Mouse (Mus musculus): Measurements from ENCODE around the gene Syce1l. TPM values are rescaled to one million over a fixed set of nuclear protein-coding genes. Genes with fewer than 3 reads are reported as not detected.

Gene Syce1l
- polyA plus RNA-seq, 1 experiment from 2014 or later = not detected

- no peak for ATAC-seq (ENCODE audit: insufficient read depth, low FRiP score, low read depth)
- Histone ChIP-seq H3K9ac (no peak overlapping the region), H3K4me3 (replicated peaks) (no peak overlapping the region), H3K27ac (no peak overlapping the region), H3K27me3 (replicated peaks) (0 out of 2 replicates have a peak, but pooled peaks cover 3% of the 10 kb centered on the region), H3K4me1 (no peaks in the 10 kb centered on the region), H3K4me2 (no peak overlapping the region), H3K36me3 (no peaks in the 10 kb centered on the region), H3K9me3 (no peaks in the 10 kb centered on the region)
- WGBS = 48% methylated on average over 4 of the region's 4 CpGs
Measured at GRCm38 (mm10) chr8:113653151-113653550, 10.1 kb downstream of the Syce1l start.

GRCm38 (mm10) chr8:113656154-113656553, 13.1 kb downstream of the Syce1l start:
- no peak overlapping the region for H3K27ac ChIP-seq
- no peak overlapping the region for H3K4me3 ChIP-seq (replicated peaks)
- H3K4me2 ChIP-seq = no peak overlapping the region
- no peak for ATAC-seq (ENCODE audit: insufficient read depth, low FRiP score, low read depth)
- no peaks in the 10 kb centered on the region for H3K36me3 ChIP-seq
- 90% methylated on average over 5 of the region's 5 CpGs for WGBS
- H3K9ac ChIP-seq = no peak overlapping the region
- no peaks in the 10 kb centered on the region for H3K4me1 ChIP-seq
- H3K9me3 ChIP-seq = no peaks in the 10 kb centered on the region
- H3K27me3 ChIP-seq (replicated peaks) = 0 out of 2 replicates have a peak, but pooled peaks cover 3% of the 10 kb centered on the region

DNA sequence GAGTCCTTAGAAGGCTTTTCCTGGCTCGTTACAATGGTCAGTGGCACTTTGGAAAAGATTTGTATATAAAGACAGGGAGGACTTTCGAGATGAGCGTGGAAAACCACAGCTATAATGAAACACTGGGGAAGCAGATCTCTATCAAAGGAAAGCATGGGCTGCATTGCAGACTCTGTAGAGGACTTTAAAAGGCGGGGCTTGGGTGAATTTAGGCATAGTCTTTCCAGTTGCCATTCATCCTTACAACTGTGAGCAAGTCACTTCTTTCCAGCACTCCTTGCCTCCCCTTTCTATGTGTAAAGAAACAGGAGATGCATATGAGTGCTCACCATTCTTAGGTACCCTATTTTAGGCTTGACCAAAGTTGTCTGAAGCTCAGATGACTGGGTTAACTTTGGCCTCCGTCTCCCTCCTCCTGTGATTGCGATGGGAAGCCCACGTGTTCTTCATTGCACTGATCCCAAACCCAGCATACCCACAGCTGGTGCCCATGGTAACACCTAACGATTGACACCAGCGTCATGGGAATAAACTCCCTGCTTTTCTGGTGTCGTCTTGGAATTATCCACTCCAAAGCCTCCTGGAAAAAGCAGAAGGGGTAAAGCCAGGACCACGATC, 13.8 kb downstream of the Syce1l start:
- H3K9ac ChIP-seq = no peak overlapping the region
- no peak overlapping the region for H3K27ac ChIP-seq
- no peaks in the 10 kb centered on the region for H3K4me1 ChIP-seq
- no peak for ATAC-seq (ENCODE audit: insufficient read depth, low FRiP score, low read depth)
- 79% methylated on average over 11 of the region's 11 CpGs for WGBS
- H3K9me3 ChIP-seq = no peaks in the 10 kb centered on the region
- H3K36me3 ChIP-seq = no peaks in the 10 kb centered on the region
- H3K27me3 ChIP-seq (replicated peaks) = 0 out of 2 replicates have a peak, but pooled peaks cover 3% of the 10 kb centered on the region
- no peak overlapping the region for H3K4me3 ChIP-seq (replicated peaks)
- H3K4me2 ChIP-seq = no peak overlapping the region

GRCm38 (mm10) chr8:113660128-113660527, 17.1 kb downstream of the Syce1l start:
- no peaks in the 10 kb centered on the region for H3K27me3 ChIP-seq (replicated peaks)
- no peaks in the 10 kb centered on the region for H3K36me3 ChIP-seq
- H3K9ac ChIP-seq = no peak overlapping the region
- no peak overlapping the region for H3K4me2 ChIP-seq
- no peaks in the 10 kb centered on the region for H3K9me3 ChIP-seq
- WGBS = 100% methylated on average over 1 of the region's 1 CpGs
- H3K4me3 ChIP-seq (replicated peaks) = no peak overlapping the region
- ATAC-seq (ENCODE audit: insufficient read depth, low FRiP score, low read depth) = no peak
- no peak overlapping the region for H3K27ac ChIP-seq
- H3K4me1 ChIP-seq = no peaks in the 10 kb centered on the region

- peak; percentile 65 for ATAC-seq (ENCODE audit: insufficient read depth, low FRiP score, low read depth)
- Histone ChIP-seq H3K27me3 (replicated peaks) (no peaks in the 10 kb centered on the region), H3K9me3 (no peaks in the 10 kb centered on the region), H3K4me1 (no peaks in the 10 kb centered on the region), H3K27ac (no peak overlapping the region), H3K36me3 (no peaks in the 10 kb centered on the region), H3K4me3 (replicated peaks) (no peak overlapping the region), H3K4me2 (no peak overlapping the region), H3K9ac (no peak overlapping the region)
- WGBS = 10% methylated on average over 2 of the region's 2 CpGs
Measured at GRCm38 (mm10) chr8:113664544-113664943, 21.5 kb downstream of the Syce1l start.

- no peaks in the 10 kb centered on the region for H3K9me3 ChIP-seq
- WGBS = 72% methylated on average over 4 of the region's 4 CpGs
- no peak overlapping the region for H3K9ac ChIP-seq
- H3K27ac ChIP-seq = no peak overlapping the region
- no peak overlapping the region for H3K4me2 ChIP-seq
- H3K27me3 ChIP-seq (replicated peaks) = no peaks in the 10 kb centered on the region
- no peak for ATAC-seq (ENCODE audit: insufficient read depth, low FRiP score, low read depth)
- H3K4me1 ChIP-seq = no peaks in the 10 kb centered on the region
- no peaks in the 10 kb centered on the region for H3K36me3 ChIP-seq
- no peak overlapping the region for H3K4me3 ChIP-seq (replicated peaks)
Measured at GRCm38 (mm10) chr8:113665036-113665435, 22.0 kb downstream of the Syce1l start.

- no peak overlapping the region for H3K9ac ChIP-seq
- no peaks in the 10 kb centered on the region for H3K27me3 ChIP-seq (replicated peaks)
- no peak overlapping the region for H3K4me3 ChIP-seq (replicated peaks)
- H3K4me2 ChIP-seq = no peak overlapping the region
- no peaks in the 10 kb centered on the region for H3K4me1 ChIP-seq
- H3K27ac ChIP-seq = no peak overlapping the region
- 56% methylated on average over 8 of the region's 8 CpGs for WGBS
- no peaks in the 10 kb centered on the region for H3K36me3 ChIP-seq
- no peak for ATAC-seq (ENCODE audit: insufficient read depth, low FRiP score, low read depth)
- H3K9me3 ChIP-seq = no peaks in the 10 kb centered on the region
Measured at GRCm38 (mm10) chr8:113665951-113666350, 22.9 kb downstream of the Syce1l start.

GRCm38 (mm10) chr8:113666714-113667432, 23.9 kb downstream of the Syce1l start:
- Histone ChIP-seq H3K9me3 (no peaks in the 10 kb centered on the region), H3K4me2 (no peak overlapping the region), H3K4me3 (replicated peaks) (no peak overlapping the region), H3K36me3 (no peaks in the 10 kb centered on the region), H3K27me3 (replicated peaks) (no peaks in the 10 kb centered on the region), H3K9ac (no peak overlapping the region), H3K4me1 (no peaks in the 10 kb centered on the region), H3K27ac (no peak overlapping the region)
- WGBS = 63% methylated on average over 16 of the region's 16 CpGs
- no peak for ATAC-seq (ENCODE audit: insufficient read depth, low FRiP score, low read depth)

DNA sequence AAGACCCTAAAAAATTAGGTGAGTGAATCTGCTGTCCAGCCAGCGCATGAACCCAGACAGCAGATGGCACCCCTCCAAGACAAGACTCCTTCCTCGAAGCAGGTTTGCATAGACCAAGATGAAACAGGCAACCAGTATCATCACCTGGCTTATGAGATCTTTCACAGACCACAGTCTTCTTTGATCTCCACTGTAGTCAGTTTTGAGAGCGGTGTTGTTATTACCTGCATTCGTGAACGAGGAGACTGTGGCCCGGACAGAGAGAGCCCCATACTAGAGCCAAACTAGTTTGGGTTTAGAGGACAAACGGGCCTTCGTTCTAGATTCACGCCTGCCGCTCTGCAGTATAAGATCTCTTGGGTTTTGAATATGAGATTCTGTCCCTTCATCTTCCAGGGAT, 26.9 kb downstream of the Syce1l start:
- WGBS = 80% methylated on average over 10 of the region's 10 CpGs
- H3K27ac ChIP-seq = no peak overlapping the region
- no peak overlapping the region for H3K9ac ChIP-seq
- no peak for ATAC-seq (ENCODE audit: insufficient read depth, low FRiP score, low read depth)
- H3K9me3 ChIP-seq = no peaks in the 10 kb centered on the region
- no peak overlapping the region for H3K4me2 ChIP-seq
- no peaks in the 10 kb centered on the region for H3K4me1 ChIP-seq
- H3K36me3 ChIP-seq = no peaks in the 10 kb centered on the region
- H3K27me3 ChIP-seq (replicated peaks) = no peaks in the 10 kb centered on the region
- no peak overlapping the region for H3K4me3 ChIP-seq (replicated peaks)

- Histone ChIP-seq H3K36me3 (no peaks in the 10 kb centered on the region), H3K4me1 (no peaks in the 10 kb centered on the region), H3K4me2 (no peak overlapping the region), H3K27me3 (replicated peaks) (no peaks in the 10 kb centered on the region), H3K9me3 (no peaks in the 10 kb centered on the region), H3K27ac (no peak overlapping the region), H3K9ac (no peak overlapping the region), H3K4me3 (replicated peaks) (no peak overlapping the region)
- ATAC-seq (ENCODE audit: insufficient read depth, low FRiP score, low read depth) = no peak
- 79% methylated on average over 11 of the region's 11 CpGs for WGBS
Measured at GRCm38 (mm10) chr8:113672599-113673255, 29.7 kb downstream of the Syce1l start.

DNA sequence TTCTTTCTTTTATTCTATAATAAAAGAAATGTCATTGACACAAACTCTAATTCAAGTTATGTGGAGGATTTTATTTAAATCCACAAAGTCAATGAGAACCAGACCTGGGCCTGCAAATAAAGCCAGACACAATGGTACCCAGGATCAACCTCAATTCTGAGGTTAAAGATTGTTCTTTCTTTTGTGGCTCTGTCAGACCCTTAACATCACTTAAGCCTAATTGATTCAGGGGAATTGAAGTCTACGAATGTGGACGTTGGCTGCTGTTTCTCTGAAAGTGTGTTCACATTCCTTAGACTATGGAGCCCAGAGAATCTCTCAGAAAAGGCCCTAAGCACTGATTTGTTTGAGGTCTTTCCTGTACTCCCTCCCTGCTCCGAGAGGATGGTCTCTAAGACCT, 30.3 kb downstream of the Syce1l start:
- Histone ChIP-seq H3K9ac (no peak overlapping the region), H3K36me3 (no peaks in the 10 kb centered on the region), H3K4me1 (no peaks in the 10 kb centered on the region), H3K27me3 (replicated peaks) (no peaks in the 10 kb centered on the region), H3K27ac (no peak overlapping the region), H3K4me3 (replicated peaks) (no peak overlapping the region), H3K4me2 (no peak overlapping the region), H3K9me3 (no peaks in the 10 kb centered on the region)
- WGBS = 49% methylated on average over 3 of the region's 3 CpGs
- ATAC-seq (ENCODE audit: insufficient read depth, low FRiP score, low read depth) = no peak

DNA sequence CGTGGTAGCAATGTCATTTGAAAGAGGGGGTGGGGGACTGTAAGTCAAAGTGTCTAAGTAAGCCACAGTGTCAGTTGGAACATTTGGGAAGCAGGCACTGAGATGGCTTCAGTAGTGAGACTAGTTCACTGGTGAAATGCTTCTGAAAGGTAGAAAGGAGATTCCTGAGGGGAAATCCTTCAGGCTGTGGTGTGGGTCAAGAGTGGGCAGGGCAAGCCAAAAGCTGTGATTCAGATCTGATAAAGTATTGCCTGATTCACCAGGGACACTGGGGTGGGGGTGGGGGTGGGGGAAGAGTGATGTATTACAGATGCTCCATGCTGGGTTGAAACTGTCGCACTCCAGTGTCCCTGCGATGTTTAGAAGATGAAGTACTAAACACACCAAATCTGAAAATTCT, 31.6 kb downstream of the Syce1l start:
- H3K4me1 ChIP-seq = no peaks in the 10 kb centered on the region
- no peak overlapping the region for H3K9ac ChIP-seq
- H3K4me2 ChIP-seq = no peak overlapping the region
- H3K4me3 ChIP-seq (replicated peaks) = no peak overlapping the region
- ATAC-seq (ENCODE audit: insufficient read depth, low FRiP score, low read depth) = no peak
- H3K9me3 ChIP-seq = no peaks in the 10 kb centered on the region
- no peak overlapping the region for H3K27ac ChIP-seq
- 45% methylated on average over 3 of the region's 3 CpGs for WGBS
- H3K36me3 ChIP-seq = no peaks in the 10 kb centered on the region
- no peaks in the 10 kb centered on the region for H3K27me3 ChIP-seq (replicated peaks)
